Comparison of ENCODE assay signal across 24 mouse cellular contexts in the genomic region with DNA sequence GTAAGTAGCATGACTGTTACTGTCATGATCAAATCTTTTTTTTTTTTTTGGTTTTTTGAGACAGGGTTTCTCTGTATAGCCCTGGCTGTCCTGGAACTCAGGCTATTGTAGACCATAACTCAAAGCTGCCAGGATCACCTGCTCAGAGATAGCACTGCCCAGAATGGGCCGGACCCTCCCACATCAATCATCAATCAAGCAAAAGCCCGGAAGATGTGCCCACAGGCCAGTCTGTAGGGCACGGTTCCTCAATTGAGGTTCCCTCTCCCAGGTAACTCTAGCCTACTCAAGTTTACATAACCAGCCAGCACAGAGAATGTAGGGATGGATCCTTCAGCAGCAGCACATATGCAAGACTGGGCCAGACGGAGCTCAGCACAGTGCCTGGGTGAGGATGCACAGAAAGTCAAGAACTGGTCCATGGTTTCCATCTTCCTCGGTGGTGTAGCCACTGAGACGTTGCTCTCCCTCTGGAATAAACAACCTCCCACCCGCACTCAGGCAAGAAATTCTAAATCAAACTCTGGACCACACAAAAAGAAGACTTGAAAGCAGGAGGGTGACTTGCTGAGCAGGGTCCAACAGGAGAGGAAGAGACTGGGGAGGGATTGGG. TPM values are rescaled to one million over a fixed set of nuclear protein-coding genes. Genes with fewer than 3 reads are reported as not detected.
A peak's percentile ranks its signal among the peaks of the same experiment; 100 is the strongest.
DNase-seq lines count a peak whose midpoint lies in the region; ATAC-seq and TF ChIP-seq lines count a peak whose summit lies in the region.
"Had no signal": no experiment of that assay in that cellular context is flagged by ENCODE, and none has a peak within 500 bp of the region (broad histone marks: within the 10 kb centered on the region; RNA-seq: fewer than 3 reads in every experiment).

No protein-coding gene starts in this region.

- no peak for DNase-seq in gastrocnemius, adult 2 months
- no peak for DNase-seq in gastrocnemius, postnatal 4 days (ENCODE audit: low spot score in 2 of 2)
- DNase-seq in liver, embryonic 13.5 days = no peak
- DNase-seq in liver = no peak
- DNase-seq in thymus, postnatal 4 days = peak; percentile 29
- DNase-seq in thymus, postnatal 25 days = no peak
- DNase-seq in embryo, embryonic 9.5 days (ENCODE audit: extremely low spot score) = no peak
- DNase-seq: adrenal gland, postnatal 10 days; cerebellum, adult 18-20 months; cerebellum, adult 9-11 months; cerebellum, postnatal 36 days; gastrocnemius, postnatal 14 days; heart, adult 18-20 months had no signal

- no peaks in the 10 kb centered on the region for H3K9me3 ChIP-seq in liver, embryonic 13.5 days (replicated peaks)
- H3K9me3 ChIP-seq: embryonic facial prominence, embryonic 10.5 days; hindbrain, embryonic 15.5 days had no signal

- no peak for ATAC-seq in liver, embryonic 13.5 days (ENCODE audit: low read depth)
- ATAC-seq: forebrain, embryonic 14.5 days had no signal

- intact Hi-C loops in gastrocnemius, adult 2 months (cut with DNase I) = no loop called here

- peaks cover 33% of the 10 kb centered on the region for H3K4me1 ChIP-seq in liver, embryonic 13.5 days (replicated peaks)

- peaks cover 48% of the 10 kb centered on the region for H3K36me3 ChIP-seq in liver, embryonic 13.5 days
- H3K36me3 ChIP-seq: embryonic facial prominence, embryonic 10.5 days; hindbrain, embryonic 15.5 days had no signal

- H3K4me2 ChIP-seq in liver, embryonic 13.5 days = no peak overlapping the region
- H3K4me2 ChIP-seq: heart, embryonic 11.5 days; hindbrain, embryonic 15.5 days had no signal

- H3K27ac ChIP-seq in gastrocnemius, adult 2 months = peak overlapping the region; percentile 12; the same call in 1 of the 2 replicates
- peak overlapping the region; percentile 18; the same call in 1 of the 2 replicates for H3K27ac ChIP-seq in liver, embryonic 13.5 days
- H3K27ac ChIP-seq: embryonic facial prominence, embryonic 10.5 days; hindbrain, embryonic 15.5 days had no signal

- H3K27me3 ChIP-seq in liver, embryonic 13.5 days = no peaks in the 10 kb centered on the region
- H3K27me3 ChIP-seq: hindbrain, embryonic 15.5 days had no signal

- 81% methylated on average over 7 of the region's 7 CpGs for WGBS in liver, embryonic 13.5 days (ENCODE audit: insufficient replicate concordance)

- H3K4me3 ChIP-seq in gastrocnemius, adult 2 months = no peak overlapping the region
- no peak overlapping the region for H3K4me3 ChIP-seq in liver, embryonic 13.5 days (replicated peaks)
- H3K4me3 ChIP-seq: embryonic facial prominence, embryonic 10.5 days; hindbrain, embryonic 15.5 days had no signal

- TF ChIP-seq CTCF in gastrocnemius, adult 2 months (IDR thresholded peaks at IDR 0.05) = no peak

- no peak overlapping the region for H3K9ac ChIP-seq in liver, embryonic 13.5 days
- H3K9ac ChIP-seq: hindbrain, embryonic 15.5 days had no signal

RNA-seq across cellular contexts. Expression of gene Rgcc, which starts 14.1 kb away (rescaled TPM):
- 10 to 100 TPM; 46.9 to 78.3 TPM for total RNA-seq in gastrocnemius, adult 2 months (2021)
- 10 to 100 TPM; 31.7 to 34.9 TPM for total RNA-seq in gastrocnemius, postnatal 4 days (2021)
- polyA plus RNA-seq in liver, embryonic 13.5 days (2015; fragmentation: Nextera tagmentation; extraction: Ambion mirVana) = 306 and 322 TPM in 2 replicates

RNA-seq across cellular contexts. Expression of gene Zfp957, which starts 40.2 kb away (rescaled TPM):
- not detected for total RNA-seq in gastrocnemius, adult 2 months (2021)
- total RNA-seq in gastrocnemius, postnatal 4 days (2021) = not detected
- not detected in 2 replicates for polyA plus RNA-seq in liver, embryonic 13.5 days (2015; fragmentation: Nextera tagmentation; extraction: Ambion mirVana)
- total RNA-seq: adrenal gland, postnatal 10 days; adrenal gland, postnatal 4 days; gastrocnemius, postnatal 14 days; heart, adult 18-20 months; heart, postnatal 25 days; MEL had no signal
- polyA plus RNA-seq: brain, embryonic 14.5 days; C2C12; embryonic facial prominence, embryonic 10.5 days; embryonic facial prominence, embryonic 14.5 days; forebrain, embryonic 14.5 days; heart, embryonic 11.5 days; hindbrain, embryonic 11.5 days; hindbrain, embryonic 15.5 days had no signal
